ENCODE assay signal across 18 mouse cellular contexts in the genomic region with DNA sequence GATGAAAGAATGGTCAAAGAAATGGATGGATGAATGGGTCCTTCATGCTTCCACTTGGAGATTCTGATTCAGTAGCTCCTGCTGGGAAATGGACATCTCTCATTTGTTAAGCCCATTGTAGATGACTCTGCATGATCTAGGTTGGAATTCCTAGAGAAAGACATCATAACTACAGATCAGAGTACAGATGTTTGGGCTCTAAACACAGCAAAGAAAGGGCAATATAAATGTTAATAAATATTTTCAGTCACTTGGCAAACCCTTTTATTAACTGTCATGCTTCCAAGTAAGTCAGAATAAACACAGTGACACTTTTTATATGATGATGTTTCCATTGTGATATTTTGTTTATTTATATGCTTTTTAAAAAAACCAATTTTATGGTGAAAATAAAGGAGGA. TPM values are rescaled to one million over a fixed set of nuclear protein-coding genes. Genes with fewer than 3 reads are reported as not detected.
"Had no signal": no experiment of that assay in that cellular context is flagged by ENCODE, and none has a peak within 500 bp of the region (broad histone marks: within the 10 kb centered on the region; RNA-seq: fewer than 3 reads in every experiment).

No protein-coding gene starts in this region.

- H3K4me2 ChIP-seq: liver, embryonic 13.5 days; midbrain, embryonic 13.5 days; neural tube, embryonic 13.5 days had no signal

- H3K9ac ChIP-seq: liver, embryonic 13.5 days; midbrain, embryonic 13.5 days; neural tube, embryonic 13.5 days had no signal

- H3K4me1 ChIP-seq: liver, embryonic 13.5 days; megakaryocyte, embryonic 14.5 days; midbrain, embryonic 10.5 days; midbrain, embryonic 13.5 days; neural tube, embryonic 13.5 days had no signal

- H3K9me3 ChIP-seq: liver, embryonic 13.5 days; megakaryocyte, embryonic 14.5 days; midbrain, embryonic 10.5 days; midbrain, embryonic 13.5 days; neural tube, embryonic 13.5 days had no signal

- H3K27ac ChIP-seq: left cerebral cortex, adult 2 months; liver, embryonic 13.5 days; midbrain, embryonic 10.5 days; midbrain, embryonic 13.5 days; neural tube, embryonic 13.5 days had no signal

- H3K36me3 ChIP-seq: liver, embryonic 13.5 days; midbrain, embryonic 10.5 days; midbrain, embryonic 13.5 days; neural tube, embryonic 13.5 days had no signal

- ATAC-seq: hindbrain, embryonic 16.5 days; midbrain, embryonic 13.5 days; midbrain, embryonic 16.5 days had no signal

- H3K27me3 ChIP-seq: liver, embryonic 13.5 days; megakaryocyte, embryonic 14.5 days; midbrain, embryonic 13.5 days; neural tube, embryonic 13.5 days had no signal

- DNase-seq: kidney, postnatal 10 days; kidney, postnatal 36 days; layer of hippocampus, postnatal 36 days; liver, embryonic 13.5 days; lung, postnatal 14 days; right cerebral cortex, postnatal 25 days; spleen, adult 18-20 months; thymus, adult 18-20 months; thymus, postnatal 36 days had no signal

- H3K4me3 ChIP-seq: left cerebral cortex, adult 2 months; liver, embryonic 13.5 days; megakaryocyte, embryonic 14.5 days; midbrain, embryonic 10.5 days; midbrain, embryonic 13.5 days; myocyte; neural tube, embryonic 13.5 days had no signal

RNA-seq across cellular contexts. Expression of a gene that starts 34.1 kb away (rescaled TPM):
- polyA plus RNA-seq: liver, adult 2 months had no signal
